Mouse (Mus musculus): ENCODE measurements at regions not wholly inside any gene's neighbourhood (a gene's known extent, or its start where the extent isn't known, plus 50 kb on each side); places are given as distances from the start of the nearest gene placed in this dataset.

- Histone ChIP-seq H3K4me3 (no peak overlapping the region), H3K36me3 (no peaks in the 10 kb centered on the region), H3K27ac (replicated peaks) (no peak overlapping the region), H3K4me2 (replicated peaks) (no peak overlapping the region), H3K9me3 (no peaks in the 10 kb centered on the region), H3K9ac (replicated peaks) (no peak overlapping the region), H3K4me1 (peaks cover 12% of the 10 kb centered on the region), H3K27me3 (peaks cover 71% of the 10 kb centered on the region)
- no peak for ATAC-seq (replicated peaks)
- WGBS = 52% methylated on average over 11 of the region's 13 CpGs
Observed at GRCm38 (mm10) chr5:33529771-33530170, 96.0 kb upstream of the Nkx1-1 start.

GRCm38 (mm10) chr5:33528971-33529670, 95.3 kb upstream of the Nkx1-1 start:
- H3K4me3 ChIP-seq = no peak overlapping the region
- no peak for ATAC-seq (replicated peaks)
- H3K36me3 ChIP-seq = no peaks in the 10 kb centered on the region
- 67% methylated on average over 14 of the region's 14 CpGs for WGBS
- H3K27me3 ChIP-seq = peaks cover 64% of the 10 kb centered on the region
- peaks cover 6% of the 10 kb centered on the region for H3K4me1 ChIP-seq
- no peak overlapping the region for H3K9ac ChIP-seq (replicated peaks)
- H3K9me3 ChIP-seq = no peaks in the 10 kb centered on the region
- no peak overlapping the region for H3K27ac ChIP-seq (replicated peaks)
- no peak overlapping the region for H3K4me2 ChIP-seq (replicated peaks)

GRCm38 (mm10) chr5:33527750-33528149, 94.0 kb upstream of the Nkx1-1 start:
- H3K36me3 ChIP-seq = no peaks in the 10 kb centered on the region
- H3K4me3 ChIP-seq = no peak overlapping the region
- WGBS = 44% methylated on average over 10 of the region's 10 CpGs
- no peaks in the 10 kb centered on the region for H3K9me3 ChIP-seq
- H3K9ac ChIP-seq (replicated peaks) = no peak overlapping the region
- no peak overlapping the region for H3K4me2 ChIP-seq (replicated peaks)
- H3K27me3 ChIP-seq = peaks cover 51% of the 10 kb centered on the region
- no peak for ATAC-seq (replicated peaks)
- no peak overlapping the region for H3K27ac ChIP-seq (replicated peaks)
- peaks cover 4% of the 10 kb centered on the region; the same call in 1 of the 2 replicates for H3K4me1 ChIP-seq

GRCm38 (mm10) chr5:33527316-33527715, 93.5 kb upstream of the Nkx1-1 start:
- no peak overlapping the region for H3K27ac ChIP-seq (replicated peaks)
- no peak overlapping the region for H3K4me2 ChIP-seq (replicated peaks)
- no peak overlapping the region for H3K4me3 ChIP-seq
- no peak for ATAC-seq (replicated peaks)
- no peaks in the 10 kb centered on the region for H3K36me3 ChIP-seq
- H3K9me3 ChIP-seq = no peaks in the 10 kb centered on the region
- H3K9ac ChIP-seq (replicated peaks) = no peak overlapping the region
- H3K27me3 ChIP-seq = peaks cover 46% of the 10 kb centered on the region
- peaks cover 4% of the 10 kb centered on the region; the same call in 1 of the 2 replicates for H3K4me1 ChIP-seq
- 89% methylated on average over 8 of the region's 8 CpGs for WGBS

GRCm38 (mm10) chr5:33521951-33522742, 88.4 kb upstream of the Nkx1-1 start:
- Histone ChIP-seq H3K27me3 (peaks cover 20% of the 10 kb centered on the region; the same call in 1 of the 2 replicates), H3K4me3 (no peak overlapping the region), H3K4me1 (no peaks in the 10 kb centered on the region), H3K27ac (replicated peaks) (no peak overlapping the region), H3K36me3 (no peaks in the 10 kb centered on the region), H3K9ac (replicated peaks) (no peak overlapping the region), H3K4me2 (replicated peaks) (no peak overlapping the region), H3K9me3 (no peaks in the 10 kb centered on the region)
- 79% methylated on average over 16 of the region's 16 CpGs for WGBS
- no peak for ATAC-seq (replicated peaks)

- no peak overlapping the region for H3K9ac ChIP-seq (replicated peaks)
- H3K4me1 ChIP-seq = no peaks in the 10 kb centered on the region
- 80% methylated on average over 10 of the region's 10 CpGs for WGBS
- H3K27ac ChIP-seq (replicated peaks) = no peak overlapping the region
- no peaks in the 10 kb centered on the region for H3K36me3 ChIP-seq
- no peaks in the 10 kb centered on the region for H3K9me3 ChIP-seq
- no peak for ATAC-seq (replicated peaks)
- H3K4me3 ChIP-seq = no peak overlapping the region
- H3K4me2 ChIP-seq (replicated peaks) = no peak overlapping the region
- H3K27me3 ChIP-seq = peaks cover 9% of the 10 kb centered on the region; the same call in 1 of the 2 replicates
Observed at GRCm38 (mm10) chr5:33520856-33521255, 87.1 kb upstream of the Nkx1-1 start.

GRCm38 (mm10) chr5:33519394-33519793, 85.6 kb upstream of the Nkx1-1 start:
- no peak overlapping the region for H3K4me3 ChIP-seq
- H3K36me3 ChIP-seq = no peaks in the 10 kb centered on the region
- H3K27me3 ChIP-seq = peaks cover 9% of the 10 kb centered on the region; the same call in 1 of the 2 replicates
- no peak overlapping the region for H3K4me2 ChIP-seq (replicated peaks)
- no peak overlapping the region for H3K9ac ChIP-seq (replicated peaks)
- WGBS = 89% methylated on average over 3 of the region's 3 CpGs
- no peaks in the 10 kb centered on the region for H3K4me1 ChIP-seq
- H3K27ac ChIP-seq (replicated peaks) = no peak overlapping the region
- ATAC-seq (replicated peaks) = no peak
- no peaks in the 10 kb centered on the region for H3K9me3 ChIP-seq

- H3K4me3 ChIP-seq = no peak overlapping the region
- H3K4me1 ChIP-seq = no peaks in the 10 kb centered on the region
- no peak overlapping the region for H3K4me2 ChIP-seq (replicated peaks)
- H3K9me3 ChIP-seq = no peaks in the 10 kb centered on the region
- ATAC-seq (replicated peaks) = no peak
- peaks cover 9% of the 10 kb centered on the region; the same call in 1 of the 2 replicates for H3K27me3 ChIP-seq
- H3K9ac ChIP-seq (replicated peaks) = no peak overlapping the region
- H3K27ac ChIP-seq (replicated peaks) = no peak overlapping the region
- WGBS = 23% methylated on average over 6 of the region's 6 CpGs
- H3K36me3 ChIP-seq = no peaks in the 10 kb centered on the region
Observed at GRCm38 (mm10) chr5:33518860-33519259, 85.1 kb upstream of the Nkx1-1 start.

- no peak for ATAC-seq (replicated peaks)
Observed at GRCm38 (mm10) chr5:33517625-33518024, 83.8 kb upstream of the Nkx1-1 start.

GRCm38 (mm10) chr5:33516211-33516610, 82.4 kb upstream of the Nkx1-1 start:
- no peak overlapping the region for H3K9ac ChIP-seq (replicated peaks)
- H3K27me3 ChIP-seq = 0 out of 2 replicates have a peak, but pooled peaks cover 9% of the 10 kb centered on the region
- no peak for ATAC-seq (replicated peaks)
- no peak overlapping the region for H3K4me2 ChIP-seq (replicated peaks)
- no peak overlapping the region for H3K4me3 ChIP-seq
- H3K36me3 ChIP-seq = no peaks in the 10 kb centered on the region
- no peak overlapping the region for H3K27ac ChIP-seq (replicated peaks)
- H3K4me1 ChIP-seq = peaks cover 13% of the 10 kb centered on the region
- H3K9me3 ChIP-seq = no peaks in the 10 kb centered on the region
- 85% methylated on average over 3 of the region's 3 CpGs for WGBS

More at GRCm38 (mm10) chr5:33517625-33518024, 83.8 kb upstream of the Nkx1-1 start:
- H3K4me1 ChIP-seq = peaks cover under 1% of the 10 kb centered on the region; the same call in 1 of the 2 replicates
- H3K4me3 ChIP-seq = no peak overlapping the region
- H3K27ac ChIP-seq (replicated peaks) = no peak overlapping the region
- H3K4me2 ChIP-seq (replicated peaks) = no peak overlapping the region
- no peaks in the 10 kb centered on the region for H3K9me3 ChIP-seq
- no peak overlapping the region for H3K9ac ChIP-seq (replicated peaks)
- H3K36me3 ChIP-seq = no peaks in the 10 kb centered on the region
- WGBS = 76% methylated on average over 8 of the region's 8 CpGs
- 0 out of 2 replicates have a peak, but pooled peaks cover 9% of the 10 kb centered on the region for H3K27me3 ChIP-seq

GRCm38 (mm10) chr5:33512253-33512884, 78.6 kb upstream of the Nkx1-1 start:
- Histone ChIP-seq H3K9me3 (no peaks in the 10 kb centered on the region), H3K4me2 (replicated peaks) (peak overlapping the region; percentile 23), H3K4me1 (peaks cover 13% of the 10 kb centered on the region), H3K36me3 (no peaks in the 10 kb centered on the region), H3K4me3 (peak overlapping the region; percentile 11), H3K27me3 (0 out of 2 replicates have a peak, but pooled peaks cover 8% of the 10 kb centered on the region), H3K27ac (replicated peaks) (no peak overlapping the region), H3K9ac (replicated peaks) (peak overlapping the region; percentile 21; the same call in 1 of the 2 replicates)
- 0 out of 2 replicates have a peak, but pooled peaks have one; percentile 35 for ATAC-seq (replicated peaks)
- 28% methylated on average over 22 of the region's 22 CpGs for WGBS
